Mouse (Mus musculus): Measurements from ENCODE around the gene Olah.

DNA sequence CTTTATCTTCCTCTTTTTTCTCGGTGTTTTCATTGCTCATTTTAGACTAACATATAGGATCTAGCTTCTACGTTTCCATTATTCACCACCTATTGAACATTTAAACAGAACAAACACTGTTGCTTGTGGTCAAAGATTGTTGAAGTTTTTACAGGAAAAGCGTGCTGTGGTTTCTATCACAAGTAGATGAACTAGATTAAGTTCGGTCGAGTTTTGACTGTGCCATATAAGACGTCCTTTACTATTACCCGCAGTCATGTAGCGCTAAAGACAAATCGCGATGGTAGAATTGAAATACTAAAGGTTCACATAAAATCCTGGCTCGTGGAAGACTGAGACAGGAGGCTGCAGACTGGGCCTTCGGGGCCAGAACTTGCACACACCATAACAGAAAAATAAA is 63.2 kb downstream of the Olah start:
- TF ChIP-seq CTCF (IDR thresholded peaks at IDR 0.05; ENCODE audit: insufficient read depth, low read depth, low read length) (no peak), POLR2A (IDR thresholded peaks at IDR 0.05; ENCODE audit: insufficient read depth, low read depth, low read length) (no peak)
